Mouse (Mus musculus) frontal cortex, postnatal 10 days (tissue): Measurements from ENCODE around the gene Epb41l5.

ENCODE experiments used
- DNase-seq, 2 experiments: peaks; one replicate each; pipeline ENCODE4 v3.0.0; 2022; ENCODE audit warnings: low spot score in 2 of 2, mixed read lengths in 1 of 2

The Epb41l5 gene

GRCm38 (mm10) chr1:119501881-119502280 lies 146.9 kb downstream of the Epb41l5 start:
- DNase-seq = no peak

- no peak for DNase-seq
These were observed 149.3 kb downstream of the Epb41l5 start for GRCm38 (mm10) chr1:119499456-119499855.

GRCm38 (mm10) chr1:119498536-119499231 lies 150.1 kb downstream of the Epb41l5 start:
- DNase-seq = no peak

- DNase-seq = no peak
These were observed 151.3 kb downstream of the Epb41l5 start for GRCm38 (mm10) chr1:119497346-119498004.

- no peak for DNase-seq
These were observed 153.4 kb downstream of the Epb41l5 start for GRCm38 (mm10) chr1:119495396-119495775.
